Mouse (Mus musculus): Measurements from ENCODE around the gene Apoc2. TPM values are rescaled to one million over a fixed set of nuclear protein-coding genes. Genes with fewer than 3 reads are reported as not detected.

The Apoc2 gene
- polyA plus RNA-seq (2011; ENCODE audit: insufficient read depth, insufficient read length, low read depth, missing spikeins): 1.2 TPM in 1 of 2 replicates, not detected in the other

DNA sequence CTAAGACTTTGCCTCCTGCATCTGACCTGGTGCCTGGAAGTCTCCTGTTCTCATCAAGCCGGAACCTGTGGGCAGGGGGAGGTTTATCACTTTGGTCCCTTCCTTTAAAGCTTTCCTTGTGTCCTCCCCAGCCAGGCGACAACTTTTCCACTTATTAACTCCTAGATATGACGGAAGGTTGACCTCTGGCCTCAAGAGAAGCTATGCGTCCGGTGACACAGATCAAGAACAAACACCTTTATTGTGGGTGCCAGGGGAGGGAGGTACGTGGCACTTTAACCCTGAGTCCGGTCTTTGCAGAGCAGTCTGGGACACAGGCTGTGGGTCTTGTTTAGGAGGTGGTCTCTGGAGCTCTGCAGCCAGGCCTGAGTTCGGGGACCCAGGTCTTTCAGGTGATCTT lies at the start of gene Apoc2:
Apoc2 (minus strand) TSS at position 70 of the 400 bp plus-strand sequence.
- H3K4me3 ChIP-seq (ENCODE audit: low read depth, low read length): no peak within 1 kb of the TSS
- H3K9ac ChIP-seq (ENCODE audit: low read depth, poor library complexity, severe bottlenecking): no peak within 1 kb of the TSS
- H3K27ac ChIP-seq (ENCODE audit: insufficient read depth, low read length): no peak within 1 kb of the TSS
- H3K27me3 ChIP-seq (ENCODE audit: control insufficient read depth, insufficient read depth, low read length, poor library complexity, severe bottlenecking): no peaks in the 10 kb centered on the region
- H3K4me1 ChIP-seq (ENCODE audit: control insufficient read depth, insufficient read depth, low read length): peaks cover 3% of the 10 kb centered on the region
- no peaks in the 10 kb centered on the region for H3K36me3 ChIP-seq (ENCODE audit: control insufficient read depth, insufficient read depth, low read length, poor library complexity, severe bottlenecking)
- no peak for TF ChIP-seq EP300 (IDR thresholded peaks at IDR 0.05; ENCODE audit: insufficient read depth, low read depth, low read length)
- no peak for TF ChIP-seq CTCF (IDR thresholded peaks at IDR 0.05; ENCODE audit: low read depth, low read length)
- TF ChIP-seq POLR2A (IDR thresholded peaks at IDR 0.05; ENCODE audit: insufficient read depth, low read length): no peak
- H3K9me3 ChIP-seq (replicated peaks; ENCODE audit: control insufficient read depth, insufficient read depth, low read length, poor library complexity, severe bottlenecking): no peaks in the 10 kb centered on the region

DNA sequence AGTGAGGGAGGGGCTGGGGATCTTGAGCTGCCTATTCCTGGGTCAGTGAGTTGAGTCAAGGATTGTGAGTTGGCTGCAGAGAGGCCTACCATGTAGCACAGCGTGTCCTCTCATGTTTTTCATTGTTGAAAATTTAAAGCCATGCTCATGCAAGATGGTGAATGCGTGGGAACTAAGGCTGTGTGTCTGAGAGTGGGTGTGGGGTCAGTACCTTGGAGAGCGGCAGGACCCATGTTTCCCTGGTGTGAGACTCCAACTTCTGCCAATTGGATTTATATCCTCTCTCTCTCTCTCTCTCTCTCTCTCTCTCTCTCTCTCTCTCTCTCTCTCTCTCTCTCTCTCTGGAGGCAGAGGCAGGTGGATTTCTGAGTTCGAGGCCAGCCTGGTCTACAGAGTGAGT lies 48.8 kb upstream of the Apoc2 start:
- H3K4me1 ChIP-seq (ENCODE audit: control insufficient read depth, insufficient read depth, low read length): no peaks in the 10 kb centered on the region
- no peaks in the 10 kb centered on the region for H3K27me3 ChIP-seq (ENCODE audit: control insufficient read depth, insufficient read depth, low read length, poor library complexity, severe bottlenecking)
- H3K9ac ChIP-seq (ENCODE audit: low read depth, poor library complexity, severe bottlenecking): no peak overlapping the region
- no peak for TF ChIP-seq CTCF (IDR thresholded peaks at IDR 0.05; ENCODE audit: low read depth, low read length)
- no peak for TF ChIP-seq EP300 (IDR thresholded peaks at IDR 0.05; ENCODE audit: insufficient read depth, low read depth, low read length)
- TF ChIP-seq POLR2A (IDR thresholded peaks at IDR 0.05; ENCODE audit: insufficient read depth, low read length): no peak
- H3K27ac ChIP-seq (ENCODE audit: insufficient read depth, low read length): no peak overlapping the region
- no peak overlapping the region for H3K4me3 ChIP-seq (ENCODE audit: low read depth, low read length)
- peaks cover 62% of the 10 kb centered on the region for H3K36me3 ChIP-seq (ENCODE audit: control insufficient read depth, insufficient read depth, low read length, poor library complexity, severe bottlenecking)
- no peaks in the 10 kb centered on the region for H3K9me3 ChIP-seq (replicated peaks; ENCODE audit: control insufficient read depth, insufficient read depth, low read length, poor library complexity, severe bottlenecking)

DNA sequence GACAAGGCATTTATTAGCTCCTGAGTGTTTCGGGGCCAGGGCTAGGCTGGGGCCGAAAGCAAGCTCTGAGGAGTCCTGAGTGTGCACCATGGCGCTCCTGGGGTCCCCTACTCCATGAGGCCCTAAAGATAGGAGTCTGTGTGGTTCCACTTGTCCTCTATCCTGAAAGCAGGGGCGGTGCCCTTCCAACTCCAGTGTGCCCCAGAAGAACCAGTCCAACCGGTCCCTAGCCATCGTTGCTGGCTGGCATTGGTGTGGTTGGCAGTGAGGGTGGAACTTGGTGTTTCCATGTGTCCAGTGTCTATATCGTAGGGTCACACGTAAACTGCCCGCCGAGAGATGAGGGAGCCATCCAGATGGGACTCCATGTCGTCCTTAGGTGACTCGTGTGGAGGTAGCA lies 46.4 kb upstream of the Apoc2 start:
- Histone ChIP-seq H3K36me3 (ENCODE audit: control insufficient read depth, insufficient read depth, low read length, poor library complexity, severe bottlenecking) (peaks cover 38% of the 10 kb centered on the region), H3K4me3 (ENCODE audit: low read depth, low read length) (no peak overlapping the region), H3K27me3 (ENCODE audit: control insufficient read depth, insufficient read depth, low read length, poor library complexity, severe bottlenecking) (no peaks in the 10 kb centered on the region), H3K9ac (ENCODE audit: low read depth, poor library complexity, severe bottlenecking) (no peak overlapping the region), H3K9me3 (replicated peaks; ENCODE audit: control insufficient read depth, insufficient read depth, low read length, poor library complexity, severe bottlenecking) (no peaks in the 10 kb centered on the region; the same call in 1 of the 2 replicates), H3K4me1 (ENCODE audit: control insufficient read depth, insufficient read depth, low read length) (no peaks in the 10 kb centered on the region), H3K27ac (ENCODE audit: insufficient read depth, low read length) (no peak overlapping the region)
- TF ChIP-seq EP300 (IDR thresholded peaks at IDR 0.05; ENCODE audit: insufficient read depth, low read depth, low read length) (no peak), POLR2A (IDR thresholded peaks at IDR 0.05; ENCODE audit: insufficient read depth, low read length) (no peak), CTCF (IDR thresholded peaks at IDR 0.05; ENCODE audit: low read depth, low read length) (no peak)

DNA sequence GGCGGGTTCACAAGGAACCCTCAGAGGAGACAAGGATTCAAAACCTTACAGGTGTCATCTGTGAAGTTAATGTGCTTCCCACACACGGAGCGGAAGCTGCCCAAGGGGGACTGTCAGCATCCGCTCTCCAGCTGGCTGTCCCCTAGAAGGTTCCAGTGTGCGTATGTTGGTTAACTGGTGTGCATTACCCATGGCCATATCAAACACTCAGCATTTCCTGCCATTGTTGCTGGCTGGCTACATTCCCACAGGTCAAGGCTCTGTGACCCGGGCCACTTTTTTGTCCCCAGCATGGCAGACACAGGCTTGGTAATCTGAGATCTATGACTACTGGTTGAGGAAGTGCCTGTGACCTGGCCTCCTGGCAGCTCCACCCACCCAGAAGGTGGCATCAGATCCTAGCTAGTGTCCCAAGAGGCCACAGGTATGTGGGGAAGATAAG lies 45.0 kb upstream of the Apoc2 start:
- Histone ChIP-seq H3K4me3 (ENCODE audit: low read depth, low read length) (no peak overlapping the region), H3K27ac (ENCODE audit: insufficient read depth, low read length) (no peak overlapping the region), H3K4me1 (ENCODE audit: control insufficient read depth, insufficient read depth, low read length) (no peaks in the 10 kb centered on the region), H3K27me3 (ENCODE audit: control insufficient read depth, insufficient read depth, low read length, poor library complexity, severe bottlenecking) (no peaks in the 10 kb centered on the region), H3K9ac (ENCODE audit: low read depth, poor library complexity, severe bottlenecking) (no peak overlapping the region), H3K36me3 (ENCODE audit: control insufficient read depth, insufficient read depth, low read length, poor library complexity, severe bottlenecking) (peaks cover 30% of the 10 kb centered on the region), H3K9me3 (replicated peaks; ENCODE audit: control insufficient read depth, insufficient read depth, low read length, poor library complexity, severe bottlenecking) (no peaks in the 10 kb centered on the region; the same call in 1 of the 2 replicates)
- no peak for TF ChIP-seq CTCF (IDR thresholded peaks at IDR 0.05; ENCODE audit: low read depth, low read length)
- no peak for TF ChIP-seq EP300 (IDR thresholded peaks at IDR 0.05; ENCODE audit: insufficient read depth, low read depth, low read length)
- no peak for TF ChIP-seq POLR2A (IDR thresholded peaks at IDR 0.05; ENCODE audit: insufficient read depth, low read length)

DNA sequence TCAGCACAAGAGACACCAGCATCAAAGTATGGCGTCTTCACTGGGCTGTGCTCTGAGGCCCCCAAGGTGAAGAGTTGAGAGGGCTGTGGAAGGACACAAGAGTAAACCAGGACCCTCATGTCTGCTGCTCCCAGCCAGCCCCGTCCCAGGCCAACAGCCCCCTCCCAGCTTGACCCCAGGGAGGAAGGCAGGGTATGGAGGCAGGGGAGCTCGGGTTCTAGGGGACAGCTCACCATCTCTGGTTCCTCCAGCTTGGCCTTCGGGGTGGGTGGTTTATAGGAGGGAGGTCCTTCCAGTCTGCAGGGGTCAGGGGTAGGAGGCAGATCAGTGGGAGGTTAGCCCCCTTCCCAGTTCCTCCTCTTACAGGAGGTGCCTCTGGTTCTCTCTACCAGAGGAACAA lies 41.5 kb upstream of the Apoc2 start:
- no peak overlapping the region for H3K9ac ChIP-seq (ENCODE audit: low read depth, poor library complexity, severe bottlenecking)
- no peak for TF ChIP-seq EP300 (IDR thresholded peaks at IDR 0.05; ENCODE audit: insufficient read depth, low read depth, low read length)
- peaks cover 7% of the 10 kb centered on the region for H3K36me3 ChIP-seq (ENCODE audit: control insufficient read depth, insufficient read depth, low read length, poor library complexity, severe bottlenecking)
- no peaks in the 10 kb centered on the region for H3K27me3 ChIP-seq (ENCODE audit: control insufficient read depth, insufficient read depth, low read length, poor library complexity, severe bottlenecking)
- no peaks in the 10 kb centered on the region for H3K4me1 ChIP-seq (ENCODE audit: control insufficient read depth, insufficient read depth, low read length)
- no peak overlapping the region for H3K27ac ChIP-seq (ENCODE audit: insufficient read depth, low read length)
- H3K4me3 ChIP-seq (ENCODE audit: low read depth, low read length): no peak overlapping the region
- H3K9me3 ChIP-seq (replicated peaks; ENCODE audit: control insufficient read depth, insufficient read depth, low read length, poor library complexity, severe bottlenecking): no peaks in the 10 kb centered on the region; the same call in 1 of the 2 replicates

DNA sequence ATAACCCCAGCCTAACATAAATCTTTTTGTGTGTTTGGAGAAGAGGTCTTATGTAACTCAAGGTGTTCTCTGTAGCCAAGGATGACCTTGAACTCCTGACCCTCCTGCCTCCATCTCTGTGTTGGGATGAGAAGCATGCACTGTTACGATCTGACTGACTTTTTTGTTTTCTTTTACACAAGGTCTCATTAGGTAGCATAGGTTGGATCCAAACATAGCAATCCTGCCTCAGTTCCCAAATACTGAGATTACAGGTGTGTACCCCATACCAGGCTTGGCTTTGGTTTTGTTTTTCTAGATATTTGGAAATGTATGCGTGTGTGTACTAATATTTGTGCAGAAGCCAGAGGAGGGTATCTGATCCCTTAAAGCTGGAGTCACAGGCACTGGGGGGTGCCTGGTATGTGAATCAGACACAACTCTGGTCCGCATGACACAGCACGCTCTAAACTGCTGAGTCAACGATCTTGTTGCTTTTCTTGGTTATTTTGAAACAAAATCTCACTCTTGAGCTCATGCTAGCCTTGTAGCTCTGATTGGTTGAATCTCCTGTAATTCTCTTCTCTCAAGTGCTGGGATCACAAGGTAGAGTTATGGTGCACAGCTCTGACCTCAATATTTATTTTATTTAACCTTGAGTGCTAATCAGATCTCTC lies 40.7 kb upstream of the Apoc2 start:
- no peak overlapping the region for H3K4me3 ChIP-seq (ENCODE audit: low read depth, low read length)
- no peaks in the 10 kb centered on the region for H3K4me1 ChIP-seq (ENCODE audit: control insufficient read depth, insufficient read depth, low read length)
- H3K27ac ChIP-seq (ENCODE audit: insufficient read depth, low read length): no peak overlapping the region
- no peak for TF ChIP-seq EP300 (IDR thresholded peaks at IDR 0.05; ENCODE audit: insufficient read depth, low read depth, low read length)
- no peak for TF ChIP-seq POLR2A (IDR thresholded peaks at IDR 0.05; ENCODE audit: insufficient read depth, low read length)
- peaks cover 6% of the 10 kb centered on the region; the same call in 1 of the 2 replicates for H3K36me3 ChIP-seq (ENCODE audit: control insufficient read depth, insufficient read depth, low read length, poor library complexity, severe bottlenecking)
- H3K27me3 ChIP-seq (ENCODE audit: control insufficient read depth, insufficient read depth, low read length, poor library complexity, severe bottlenecking): no peaks in the 10 kb centered on the region
- no peaks in the 10 kb centered on the region; the same call in 1 of the 2 replicates for H3K9me3 ChIP-seq (replicated peaks; ENCODE audit: control insufficient read depth, insufficient read depth, low read length, poor library complexity, severe bottlenecking)
- no peak overlapping the region for H3K9ac ChIP-seq (ENCODE audit: low read depth, poor library complexity, severe bottlenecking)

All from ES-Bruce4 (cell line).